Mouse (Mus musculus): ENCODE data around the gene Eif4b. TPM values are rescaled to one million over a fixed set of nuclear protein-coding genes. Genes with fewer than 3 reads are reported as not detected.
A peak's percentile ranks its signal among the peaks of the same experiment; 100 is the strongest.

The Eif4b gene
- 107 and 116 TPM in 2 replicates for polyA plus RNA-seq (2015; fragmentation: Nextera tagmentation; extraction: Ambion mirVana)

DNA sequence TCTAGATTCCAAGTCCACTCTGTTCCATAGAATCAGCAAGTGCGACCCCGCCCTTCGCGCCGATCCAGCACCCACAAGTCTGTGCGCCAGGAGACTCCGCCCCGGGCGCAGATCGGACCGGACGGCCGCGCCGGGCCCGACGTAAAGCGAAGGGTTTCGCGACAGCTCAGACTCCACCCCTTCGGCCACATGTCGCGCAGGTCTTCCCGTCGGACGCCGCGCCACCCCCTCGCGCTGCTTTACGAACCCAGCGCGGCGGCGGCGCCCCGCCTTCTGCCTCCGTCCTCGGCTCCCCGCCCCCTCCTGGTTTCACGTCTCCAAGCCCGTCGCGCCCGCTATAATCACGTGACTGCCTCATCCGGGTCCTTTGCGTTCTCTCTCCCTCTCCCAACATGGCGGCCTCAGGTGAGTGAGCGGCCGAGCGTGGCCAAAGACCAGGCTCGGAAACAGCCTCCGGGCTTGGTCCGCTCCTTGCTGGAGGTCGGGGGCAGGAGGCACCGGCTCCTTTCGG, at the start of gene Eif4b:
Gene Eif4b, plus strand, starts transcription at position 215 of the 511 bp plus-strand sequence.
- H3K4me3 ChIP-seq (replicated peaks): peak within 1 kb of the TSS; percentile 100
- H3K4me1 ChIP-seq: 0 out of 2 replicates have a peak, but pooled peaks cover 6% of the 10 kb centered on the region
- no peaks in the 10 kb centered on the region for H3K36me3 ChIP-seq
- WGBS: under 1% methylated on average over 57 of the region's 58 CpGs
- no peaks in the 10 kb centered on the region for H3K27me3 ChIP-seq (replicated peaks)
- H3K4me2 ChIP-seq: peak within 1 kb of the TSS; percentile 75
- peak within 1 kb of the TSS; percentile 99 for H3K9ac ChIP-seq
- peak; percentile 93 for ATAC-seq (ENCODE audit: insufficient read depth, low FRiP score, low read depth)
- no peaks in the 10 kb centered on the region for H3K9me3 ChIP-seq
- H3K27ac ChIP-seq: peak within 1 kb of the TSS; percentile 97

DNA sequence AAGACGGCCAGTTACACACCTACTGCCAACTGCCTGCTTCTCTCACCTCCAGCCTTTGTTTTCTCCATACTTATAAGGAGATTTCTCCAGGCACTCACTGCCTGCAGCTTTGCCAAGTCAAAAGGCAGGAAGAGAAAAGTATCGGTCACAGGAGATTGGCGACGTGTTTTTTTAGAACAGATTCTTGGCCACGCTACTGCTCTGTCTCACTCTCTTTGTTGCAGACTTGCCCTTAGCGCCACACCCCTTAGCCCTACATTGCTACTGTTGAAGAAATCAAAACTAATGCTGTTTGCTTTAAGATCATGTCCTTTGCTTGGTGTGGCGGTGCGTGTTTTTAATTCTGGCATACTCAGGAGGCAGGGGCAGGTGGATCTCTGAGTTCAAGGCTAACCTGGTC, 49.7 kb upstream of the Eif4b start:
- Histone ChIP-seq H3K9ac (no peak overlapping the region), H3K36me3 (no peaks in the 10 kb centered on the region), H3K4me2 (no peak overlapping the region), H3K27me3 (replicated peaks) (no peaks in the 10 kb centered on the region), H3K4me1 (peaks cover 37% of the 10 kb centered on the region), H3K4me3 (replicated peaks) (no peak overlapping the region), H3K27ac (peak overlapping the region; percentile 82), H3K9me3 (no peaks in the 10 kb centered on the region)
- 55% methylated on average over 8 of the region's 8 CpGs for WGBS
- no peak for ATAC-seq (ENCODE audit: insufficient read depth, low FRiP score, low read depth)

DNA sequence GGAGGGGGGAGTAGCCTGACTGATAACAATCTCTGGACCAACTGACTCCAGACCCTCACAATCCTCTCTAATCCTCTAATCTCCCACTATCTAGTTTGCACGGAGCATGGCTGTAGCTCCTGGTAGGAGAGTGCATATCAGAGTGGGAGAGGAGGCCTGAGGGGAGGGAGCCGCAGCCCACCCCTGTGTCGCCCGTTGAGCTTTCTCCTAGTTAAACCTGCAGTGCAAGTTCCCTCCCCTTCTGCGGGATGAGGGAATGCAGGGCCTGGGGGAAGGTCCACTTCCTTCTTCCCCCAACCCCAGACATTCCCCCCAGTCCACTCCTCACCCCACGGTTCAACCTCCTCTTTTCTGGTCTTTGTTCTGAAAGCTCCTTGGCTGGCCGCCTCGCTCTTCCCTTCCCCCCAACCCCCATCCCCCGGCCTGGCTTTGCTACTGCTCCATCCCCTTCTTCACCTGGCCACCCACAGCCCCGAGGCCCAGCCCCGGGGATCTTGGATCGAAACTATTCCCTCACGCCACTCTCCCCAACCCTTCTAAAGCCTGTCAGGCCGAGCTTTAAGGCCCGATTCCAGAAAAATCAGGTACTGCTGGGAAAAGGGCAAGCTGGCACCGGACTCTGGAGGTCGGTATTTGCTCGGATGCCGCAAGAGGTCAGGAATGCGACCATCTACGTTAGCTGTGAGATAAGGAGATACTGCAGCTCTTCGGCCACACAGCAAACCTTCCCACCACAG, 48.3 kb upstream of the Eif4b start:
- Histone ChIP-seq H3K27me3 (replicated peaks) (no peaks in the 10 kb centered on the region), H3K27ac (peak overlapping the region; percentile 82), H3K4me3 (replicated peaks) (peak overlapping the region; percentile 12; the same call in 1 of the 2 replicates), H3K9me3 (no peaks in the 10 kb centered on the region), H3K36me3 (no peaks in the 10 kb centered on the region), H3K9ac (no peak overlapping the region; the same call in 1 of the 2 replicates), H3K4me1 (peaks cover 37% of the 10 kb centered on the region), H3K4me2 (peak overlapping the region; percentile 45)
- ATAC-seq (ENCODE audit: insufficient read depth, low FRiP score, low read depth): peak; percentile 26; the same call in 1 of the 2 replicates
- 11% methylated on average over 22 of the region's 22 CpGs for WGBS

DNA sequence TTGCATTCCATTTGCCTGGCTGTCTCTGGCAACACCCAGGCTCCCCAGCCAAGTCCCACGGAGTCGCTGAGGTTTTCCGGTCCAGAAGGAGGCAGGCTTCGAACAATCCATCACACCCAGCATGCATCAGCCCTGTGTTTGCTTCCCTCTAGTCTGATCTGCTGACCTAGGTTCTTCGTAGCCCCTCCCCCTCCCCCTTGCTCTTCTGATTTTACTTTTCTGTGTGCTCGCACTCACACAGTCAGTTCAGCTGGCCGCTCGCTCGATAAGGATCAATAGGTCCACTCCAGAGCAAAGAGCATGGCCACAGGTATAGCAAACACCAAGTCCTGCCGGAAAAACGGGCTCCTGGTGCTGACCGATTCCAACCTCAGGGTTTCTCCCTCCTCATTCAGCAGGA, 47.1 kb upstream of the Eif4b start:
- H3K9me3 ChIP-seq: no peaks in the 10 kb centered on the region
- peaks cover 37% of the 10 kb centered on the region for H3K4me1 ChIP-seq
- no peak for ATAC-seq (ENCODE audit: insufficient read depth, low FRiP score, low read depth)
- H3K9ac ChIP-seq: no peak overlapping the region
- H3K27ac ChIP-seq: peak overlapping the region; percentile 75
- H3K27me3 ChIP-seq (replicated peaks): no peaks in the 10 kb centered on the region
- no peak overlapping the region for H3K4me3 ChIP-seq (replicated peaks)
- WGBS: 15% methylated on average over 12 of the region's 12 CpGs
- H3K4me2 ChIP-seq: peak overlapping the region; percentile 45
- H3K36me3 ChIP-seq: peaks cover 3% of the 10 kb centered on the region; the same call in 1 of the 2 replicates

DNA sequence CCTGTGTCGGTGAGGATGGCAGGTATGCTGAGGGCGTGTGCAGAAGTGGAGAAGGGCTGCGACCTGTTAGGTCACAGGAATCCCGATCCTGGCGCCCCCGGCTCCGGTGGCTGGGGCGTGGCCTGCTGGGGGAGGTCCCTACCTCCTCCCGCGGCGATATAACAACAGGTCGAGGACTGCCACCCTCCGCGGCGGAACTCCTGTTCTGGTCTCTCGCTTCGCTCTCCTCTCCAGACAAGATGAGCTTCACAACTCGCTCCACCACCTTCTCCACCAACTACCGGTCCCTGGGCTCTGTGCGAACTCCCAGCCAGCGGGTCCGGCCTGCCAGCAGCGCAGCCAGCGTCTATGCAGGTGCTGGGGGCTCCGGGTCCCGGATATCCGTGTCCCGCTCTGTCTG, 45.5 kb upstream of the Eif4b start, which contains the start of gene Krt18:
Gene Krt18, plus strand, starts transcription at position 141 of the 400 bp plus-strand sequence.
- peak within 1 kb of the TSS; percentile 77 for H3K27ac ChIP-seq
- H3K9me3 ChIP-seq: no peaks in the 10 kb centered on the region
- H3K4me1 ChIP-seq: peaks cover 34% of the 10 kb centered on the region
- peaks cover 3% of the 10 kb centered on the region; the same call in 1 of the 2 replicates for H3K36me3 ChIP-seq
- ATAC-seq (ENCODE audit: insufficient read depth, low FRiP score, low read depth): peak; percentile 16; the same call in 1 of the 2 replicates
- H3K27me3 ChIP-seq (replicated peaks): no peaks in the 10 kb centered on the region
- H3K4me2 ChIP-seq: peak within 1 kb of the TSS; percentile 58
- peak within 1 kb of the TSS; percentile 32; the same call in 1 of the 2 replicates for H3K9ac ChIP-seq
- H3K4me3 ChIP-seq (replicated peaks): peak within 1 kb of the TSS; percentile 50
- 3% methylated on average over 28 of the region's 28 CpGs for WGBS

DNA sequence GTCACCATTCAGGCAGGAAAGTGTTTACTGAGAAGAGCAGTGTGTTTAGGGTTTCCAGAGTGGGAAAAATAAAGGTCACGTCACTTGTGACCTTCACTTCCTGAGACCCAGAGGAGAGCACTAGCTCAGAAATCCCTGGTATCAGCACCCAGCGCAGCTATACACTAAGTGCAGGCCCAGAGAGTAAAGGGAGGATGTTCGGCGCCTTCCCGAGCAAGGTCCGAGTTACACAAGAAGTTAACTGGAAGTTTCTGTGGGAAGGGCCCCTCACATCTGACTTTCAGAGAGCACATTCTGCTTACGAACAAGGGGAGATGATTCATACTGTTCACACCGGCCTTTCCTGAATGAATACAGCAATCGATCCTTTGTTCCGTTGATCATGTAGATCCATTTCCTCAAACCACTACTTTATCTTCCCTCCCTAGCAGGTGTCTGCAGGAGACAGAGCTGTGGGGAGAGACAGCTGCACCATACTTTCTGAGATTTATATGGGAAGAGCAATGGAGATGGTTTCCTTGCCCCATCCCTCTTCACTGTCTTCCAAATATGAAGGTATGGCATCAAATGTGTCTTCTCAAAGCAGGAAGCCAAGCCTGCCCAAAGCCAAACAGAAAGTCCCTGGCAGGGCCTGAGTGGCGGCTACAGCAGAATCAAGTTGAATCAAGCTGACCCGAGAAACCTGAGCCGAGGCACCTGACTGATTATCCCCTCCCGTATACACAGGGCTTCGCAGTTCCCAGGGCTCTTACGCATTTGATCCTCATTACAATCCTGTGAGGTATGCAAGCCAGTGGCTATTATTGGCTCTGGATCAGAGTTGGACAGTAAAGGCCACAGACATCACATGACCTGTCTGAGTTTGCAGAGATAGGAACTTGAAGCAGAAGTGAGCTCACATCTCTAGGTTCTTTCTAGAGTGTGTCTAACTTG, 39.2 kb upstream of the Eif4b start:
- no peak for ATAC-seq (ENCODE audit: insufficient read depth, low FRiP score, low read depth)
- Histone ChIP-seq H3K4me3 (replicated peaks) (no peak overlapping the region), H3K4me2 (no peak overlapping the region), H3K27me3 (replicated peaks) (no peaks in the 10 kb centered on the region), H3K9me3 (no peaks in the 10 kb centered on the region), H3K27ac (no peak overlapping the region; the same call in 1 of the 2 replicates), H3K9ac (no peak overlapping the region), H3K4me1 (no peaks in the 10 kb centered on the region), H3K36me3 (peaks cover 3% of the 10 kb centered on the region; the same call in 1 of the 2 replicates)
- 55% methylated on average over 16 of the region's 16 CpGs for WGBS

DNA sequence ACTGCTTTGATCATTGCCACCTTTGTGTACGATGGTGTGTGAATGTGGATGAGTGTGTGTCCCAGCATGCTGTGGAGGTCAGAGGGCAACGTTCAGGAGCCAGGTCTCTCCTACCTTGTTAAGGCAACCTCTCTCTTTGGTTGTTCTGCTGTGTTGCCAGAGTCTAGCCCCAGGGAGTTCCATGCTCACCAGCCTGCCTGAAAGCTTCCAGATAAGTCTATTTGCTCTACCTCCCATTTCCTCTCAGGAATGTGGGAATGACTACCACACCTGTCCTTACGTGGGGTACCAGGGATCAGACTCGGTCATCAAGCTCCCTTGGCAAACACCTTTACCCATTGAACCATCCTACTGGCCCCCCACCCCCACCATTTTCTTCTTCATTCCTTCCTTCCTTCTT, 33.3 kb upstream of the Eif4b start:
- Histone ChIP-seq H3K27ac (no peak overlapping the region; the same call in 1 of the 2 replicates), H3K4me3 (replicated peaks) (no peak overlapping the region), H3K9me3 (no peaks in the 10 kb centered on the region), H3K36me3 (no peaks in the 10 kb centered on the region), H3K27me3 (replicated peaks) (no peaks in the 10 kb centered on the region), H3K9ac (no peak overlapping the region), H3K4me1 (no peaks in the 10 kb centered on the region), H3K4me2 (no peak overlapping the region)
- 0 out of 2 replicates have a peak, but pooled peaks have one; percentile 50 for ATAC-seq (ENCODE audit: insufficient read depth, low FRiP score, low read depth)
- 55% methylated on average over 4 of the region's 4 CpGs for WGBS

DNA sequence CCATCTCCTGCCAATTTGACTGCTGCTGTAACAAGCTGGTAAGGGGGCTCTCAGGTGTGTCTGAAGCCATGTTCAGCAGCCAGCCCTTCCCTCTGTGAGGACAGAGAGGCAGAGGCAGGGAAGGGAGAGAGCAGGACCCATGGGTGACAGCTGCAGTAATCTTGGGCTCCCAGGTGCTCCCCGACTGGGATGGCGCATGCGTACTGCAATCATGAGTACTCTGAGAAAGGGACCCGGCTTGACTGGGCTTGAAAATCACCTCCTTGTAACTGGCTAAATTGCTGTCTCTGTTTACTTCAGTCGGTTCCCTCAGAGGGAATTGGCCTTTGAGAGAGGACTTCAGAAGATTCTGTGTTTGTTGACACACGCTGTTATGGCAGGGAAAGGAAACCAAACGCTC, 31.6 kb upstream of the Eif4b start:
- Histone ChIP-seq H3K4me3 (replicated peaks) (no peak overlapping the region), H3K4me1 (no peaks in the 10 kb centered on the region), H3K36me3 (no peaks in the 10 kb centered on the region), H3K27ac (no peak overlapping the region), H3K9ac (no peak overlapping the region), H3K4me2 (peak overlapping the region; percentile 24; the same call in 1 of the 2 replicates), H3K27me3 (replicated peaks) (no peaks in the 10 kb centered on the region), H3K9me3 (no peaks in the 10 kb centered on the region)
- no peak for ATAC-seq (ENCODE audit: insufficient read depth, low FRiP score, low read depth)
- WGBS: 27% methylated on average over 7 of the region's 7 CpGs

DNA sequence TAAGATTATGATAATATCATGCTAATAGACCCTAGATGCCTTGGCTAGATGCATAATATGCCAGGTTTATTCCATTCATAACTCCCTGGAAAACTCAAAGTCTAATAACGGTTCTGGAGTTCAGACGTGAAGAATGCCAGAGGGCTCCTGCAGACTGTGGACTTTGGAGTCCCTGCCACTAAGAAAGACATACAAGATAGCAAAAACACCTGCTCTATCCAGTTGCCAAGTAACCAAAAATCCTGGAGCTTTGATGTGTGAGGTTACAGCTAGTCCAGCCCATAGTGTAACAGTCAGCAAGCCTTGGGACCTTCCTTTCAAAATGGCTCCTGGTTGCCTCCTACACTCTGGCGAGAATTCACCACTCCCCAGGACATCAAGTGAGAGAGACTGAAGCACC, 28.8 kb upstream of the Eif4b start:
- 66% methylated on average over 3 of the region's 3 CpGs for WGBS
- Histone ChIP-seq H3K27me3 (replicated peaks) (no peaks in the 10 kb centered on the region), H3K4me1 (no peaks in the 10 kb centered on the region), H3K36me3 (no peaks in the 10 kb centered on the region), H3K4me2 (no peak overlapping the region), H3K27ac (no peak overlapping the region), H3K4me3 (replicated peaks) (no peak overlapping the region), H3K9ac (no peak overlapping the region), H3K9me3 (no peaks in the 10 kb centered on the region)
- no peak for ATAC-seq (ENCODE audit: insufficient read depth, low FRiP score, low read depth)

DNA sequence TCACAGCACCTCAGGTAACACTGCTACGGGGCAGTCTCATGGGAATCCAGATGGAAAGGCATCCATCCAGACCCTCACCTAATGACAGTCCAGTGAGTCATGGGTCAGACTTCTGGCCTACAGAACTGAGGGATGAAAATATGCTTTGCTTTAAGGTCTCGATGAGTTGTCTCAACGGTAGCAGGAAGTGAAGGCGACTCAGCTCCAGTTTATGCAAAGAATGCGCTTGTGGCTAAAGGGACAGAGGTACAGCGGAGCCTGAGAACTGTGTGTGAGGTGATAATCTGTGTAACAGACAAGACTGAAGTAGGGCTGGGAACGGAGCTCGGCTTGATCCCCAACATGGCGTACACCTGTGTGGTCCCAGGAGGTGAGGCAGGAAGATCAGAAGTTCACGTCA, 27.9 kb upstream of the Eif4b start:
- no peaks in the 10 kb centered on the region for H3K9me3 ChIP-seq
- 83% methylated on average over 10 of the region's 10 CpGs for WGBS
- no peak overlapping the region for H3K27ac ChIP-seq
- H3K27me3 ChIP-seq (replicated peaks): no peaks in the 10 kb centered on the region
- no peaks in the 10 kb centered on the region for H3K4me1 ChIP-seq
- H3K4me3 ChIP-seq (replicated peaks): no peak overlapping the region
- ATAC-seq (ENCODE audit: insufficient read depth, low FRiP score, low read depth): no peak
- no peaks in the 10 kb centered on the region for H3K36me3 ChIP-seq
- no peak overlapping the region for H3K9ac ChIP-seq
- H3K4me2 ChIP-seq: no peak overlapping the region

DNA sequence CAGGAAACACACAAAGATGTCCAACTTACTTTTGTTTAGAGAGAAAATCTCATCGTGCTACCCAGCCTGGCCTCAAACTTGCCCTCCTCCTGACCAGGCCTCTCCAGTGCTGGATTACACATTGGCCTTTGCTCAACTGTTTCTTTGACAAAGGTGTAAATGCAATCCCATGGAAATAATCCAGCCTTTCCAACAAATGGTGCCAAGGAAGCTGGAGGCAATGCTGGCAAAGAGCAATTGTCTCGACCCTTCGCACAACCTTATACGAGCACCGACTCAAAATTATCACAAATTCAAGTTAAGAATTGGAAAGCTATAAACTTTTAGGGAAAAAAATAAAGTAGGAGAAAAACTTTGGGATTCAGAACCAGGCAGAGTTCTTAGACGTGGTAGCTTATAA, 25.6 kb upstream of the Eif4b start:
- H3K9me3 ChIP-seq: no peaks in the 10 kb centered on the region
- WGBS: 85% methylated on average over 6 of the region's 6 CpGs

More for the DNA sequence above, 25.6 kb upstream of the Eif4b start:
- H3K9ac ChIP-seq: no peak overlapping the region
- H3K36me3 ChIP-seq: no peaks in the 10 kb centered on the region
- no peak for ATAC-seq (ENCODE audit: insufficient read depth, low FRiP score, low read depth)
- H3K27me3 ChIP-seq (replicated peaks): no peaks in the 10 kb centered on the region
- no peak overlapping the region for H3K27ac ChIP-seq
- H3K4me1 ChIP-seq: no peaks in the 10 kb centered on the region
- no peak overlapping the region for H3K4me2 ChIP-seq
- no peak overlapping the region for H3K4me3 ChIP-seq (replicated peaks)

All from stomach, embryonic 15.5 days (tissue).